ENCODE assay signal across 22 mouse cellular contexts in the genomic region with DNA sequence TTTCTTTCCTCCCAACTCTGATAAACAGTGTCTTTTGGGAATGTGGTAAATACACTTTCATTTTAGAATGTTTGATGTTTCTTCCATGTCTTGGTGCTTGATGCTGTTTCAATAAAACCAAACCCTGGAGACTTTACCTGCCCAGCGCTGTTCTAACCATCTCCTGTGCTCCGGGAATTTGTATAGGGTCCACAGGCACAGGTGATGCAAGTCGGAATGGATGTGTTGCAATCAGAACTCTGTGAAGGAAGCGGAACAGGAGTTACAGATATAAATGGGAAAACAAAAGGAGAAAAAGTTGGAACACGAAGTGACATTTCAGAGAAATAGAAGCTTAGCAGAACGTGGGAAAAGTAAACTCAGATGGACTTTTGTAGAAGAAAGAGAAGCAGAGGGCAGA.
A peak's percentile ranks its signal among the peaks of the same experiment; 100 is the strongest.
DNase-seq lines count a peak whose midpoint lies in the region; ATAC-seq and TF ChIP-seq lines count a peak whose summit lies in the region.
"Had no signal": no experiment of that assay in that cellular context is flagged by ENCODE, and none has a peak within 500 bp of the region (broad histone marks: within the 10 kb centered on the region; RNA-seq: fewer than 3 reads in every experiment).

No protein-coding gene starts in this region.

- intact Hi-C loops in heart, adult 2 months (cut with DNase I) = no loop called here

- H3K27me3 ChIP-seq in heart, postnatal 0 days (ENCODE audit: control insufficient read depth, insufficient read depth, low read length) = no peaks in the 10 kb centered on the region
- no peaks in the 10 kb centered on the region for H3K27me3 ChIP-seq in heart, adult 2 months (ENCODE audit: control insufficient read depth, insufficient read depth, low read length)
- H3K27me3 ChIP-seq in liver, embryonic 15.5 days = no peaks in the 10 kb centered on the region
- H3K27me3 ChIP-seq in liver, embryonic 11.5 days (replicated peaks; ENCODE audit: control insufficient read depth, insufficient read depth, low read length) = no peaks in the 10 kb centered on the region
- H3K27me3 ChIP-seq in lung, postnatal 0 days (replicated peaks; ENCODE audit: insufficient read depth, low read length) = no peaks in the 10 kb centered on the region
- no peaks in the 10 kb centered on the region for H3K27me3 ChIP-seq in stomach, postnatal 0 days (ENCODE audit: control insufficient read depth, insufficient read depth, low read length)
- H3K27me3 ChIP-seq: embryonic facial prominence, embryonic 13.5 days; heart, embryonic 13.5 days; hindbrain, embryonic 12.5 days; kidney, embryonic 15.5 days; limb, embryonic 12.5 days; megakaryocyte, embryonic 14.5 days; midbrain, embryonic 13.5 days had no signal

- H3K36me3 ChIP-seq in heart, postnatal 0 days (replicated peaks; ENCODE audit: control insufficient read depth, insufficient read depth, low read length) = no peaks in the 10 kb centered on the region
- no peaks in the 10 kb centered on the region for H3K36me3 ChIP-seq in heart, adult 2 months (ENCODE audit: control insufficient read depth, insufficient read depth, low read length)
- no peaks in the 10 kb centered on the region for H3K36me3 ChIP-seq in liver, embryonic 15.5 days (replicated peaks)
- no peaks in the 10 kb centered on the region for H3K36me3 ChIP-seq in liver, embryonic 11.5 days (ENCODE audit: control insufficient read depth, insufficient read depth, low read length)
- H3K36me3 ChIP-seq in lung, postnatal 0 days (ENCODE audit: insufficient read depth, low read length) = no peaks in the 10 kb centered on the region
- H3K36me3 ChIP-seq in stomach, postnatal 0 days (ENCODE audit: control insufficient read depth, insufficient read depth, low read length) = no peaks in the 10 kb centered on the region
- H3K36me3 ChIP-seq: embryonic facial prominence, embryonic 13.5 days; G1E; heart, embryonic 13.5 days; hindbrain, embryonic 12.5 days; kidney, embryonic 15.5 days; limb, embryonic 12.5 days; midbrain, embryonic 13.5 days had no signal

- TF ChIP-seq POLR2A in heart, adult 2 months (IDR thresholded peaks at IDR 0.05; ENCODE audit: insufficient read depth, low read depth, low read length) = no peak

- DNase-seq in heart, postnatal 0 days (ENCODE audit: low spot score) = no peak
- no peak for DNase-seq in heart, adult 2 months
- DNase-seq in liver, embryonic 11.5 days (ENCODE audit: low spot score) = no peak
- DNase-seq in lung, postnatal 0 days (ENCODE audit: low spot score) = no peak
- no peak for DNase-seq in lung, postnatal 10 days
- DNase-seq in stomach, postnatal 0 days (ENCODE audit: low spot score) = no peak
- DNase-seq in cerebellum, postnatal 36 days = no peak
- DNase-seq: kidney, adult 18-20 months; thymus, postnatal 14 days had no signal

- TF ChIP-seq EP300 in heart, postnatal 0 days (IDR thresholded peaks at IDR 0.05; ENCODE audit: low read depth) = no peak
- no peak for TF ChIP-seq EP300 in heart, adult 2 months (IDR thresholded peaks at IDR 0.05; ENCODE audit: insufficient read depth, low read depth, low read length)
- no peak for TF ChIP-seq EP300 in lung, postnatal 0 days (IDR thresholded peaks at IDR 0.05)
- no peak for TF ChIP-seq EP300 in stomach, postnatal 0 days (optimal IDR thresholded peaks at IDR 0.05)

- no peak for TF ChIP-seq CTCF in heart, postnatal 0 days (IDR thresholded peaks at IDR 0.05; ENCODE audit: low read depth)
- no peak for TF ChIP-seq CTCF in heart, adult 2 months (IDR thresholded peaks at IDR 0.05)
- TF ChIP-seq CTCF in lung, postnatal 0 days (IDR thresholded peaks at IDR 0.05) = no peak
- no peak for TF ChIP-seq CTCF in stomach, postnatal 0 days (IDR thresholded peaks at IDR 0.05; ENCODE audit: low read depth)

- H3K4me1 ChIP-seq in heart, postnatal 0 days (ENCODE audit: control insufficient read depth, insufficient read depth) = no peaks in the 10 kb centered on the region
- H3K4me1 ChIP-seq in heart, adult 2 months (ENCODE audit: control insufficient read depth, insufficient read depth, low read length) = peaks cover 3% of the 10 kb centered on the region; the same call in 1 of the 2 replicates
- H3K4me1 ChIP-seq in liver, embryonic 15.5 days (replicated peaks) = no peaks in the 10 kb centered on the region
- H3K4me1 ChIP-seq in liver, embryonic 11.5 days (replicated peaks; ENCODE audit: control insufficient read depth, insufficient read depth, low read length) = no peaks in the 10 kb centered on the region
- H3K4me1 ChIP-seq in lung, postnatal 0 days (ENCODE audit: insufficient read depth, low read depth, low read length) = no peaks in the 10 kb centered on the region; the same call in 1 of the 2 replicates
- H3K4me1 ChIP-seq in stomach, postnatal 0 days (replicated peaks; ENCODE audit: control insufficient read depth, insufficient read depth) = no peaks in the 10 kb centered on the region; the same call in none of the 2 replicates
- H3K4me1 ChIP-seq: hindbrain, embryonic 12.5 days; kidney, embryonic 15.5 days; limb, embryonic 12.5 days; megakaryocyte, embryonic 14.5 days; midbrain, embryonic 13.5 days had no signal

- H3K27ac ChIP-seq in heart, postnatal 0 days (ENCODE audit: low read depth) = no peak overlapping the region
- no peak overlapping the region for H3K27ac ChIP-seq in heart, adult 2 months
- no peak overlapping the region for H3K27ac ChIP-seq in liver, embryonic 15.5 days (replicated peaks)
- H3K27ac ChIP-seq in liver, embryonic 11.5 days (ENCODE audit: low read depth, low read length) = no peak overlapping the region
- H3K27ac ChIP-seq in lung, postnatal 0 days (ENCODE audit: low read length) = no peak overlapping the region
- H3K27ac ChIP-seq in stomach, postnatal 0 days (replicated peaks) = no peak overlapping the region
- H3K27ac ChIP-seq: embryonic facial prominence, embryonic 13.5 days; heart, embryonic 13.5 days; hindbrain, embryonic 12.5 days; hindbrain, postnatal 0 days; kidney, embryonic 15.5 days; left cerebral cortex, adult 2 months; limb, embryonic 12.5 days; midbrain, embryonic 13.5 days had no signal

- no peaks in the 10 kb centered on the region for H3K79me2 ChIP-seq in heart, adult 2 months (replicated peaks; ENCODE audit: control insufficient read depth, insufficient read depth, low read length)

- no peaks in the 10 kb centered on the region for H3K9me3 ChIP-seq in heart, postnatal 0 days (replicated peaks; ENCODE audit: control insufficient read depth, low read length)
- no peaks in the 10 kb centered on the region for H3K9me3 ChIP-seq in liver, embryonic 15.5 days (replicated peaks)
- H3K9me3 ChIP-seq in liver, embryonic 11.5 days (ENCODE audit: control insufficient read depth, low read length) = no peaks in the 10 kb centered on the region
- H3K9me3 ChIP-seq in lung, postnatal 0 days (ENCODE audit: low read length) = no peaks in the 10 kb centered on the region
- H3K9me3 ChIP-seq in stomach, postnatal 0 days (ENCODE audit: control insufficient read depth, low read length) = no peaks in the 10 kb centered on the region
- H3K9me3 ChIP-seq: embryonic facial prominence, embryonic 13.5 days; heart, embryonic 13.5 days; hindbrain, embryonic 12.5 days; kidney, embryonic 15.5 days; limb, embryonic 12.5 days; midbrain, embryonic 13.5 days had no signal

- H3K4me3 ChIP-seq in heart, postnatal 0 days (ENCODE audit: low read depth, low read length) = no peak overlapping the region
- H3K4me3 ChIP-seq in heart, adult 2 months = no peak overlapping the region
- H3K4me3 ChIP-seq in liver, embryonic 15.5 days (replicated peaks) = no peak overlapping the region
- no peak overlapping the region for H3K4me3 ChIP-seq in liver, embryonic 11.5 days (ENCODE audit: low read depth, low read length)
- no peak overlapping the region for H3K4me3 ChIP-seq in lung, postnatal 0 days (ENCODE audit: low read depth, low read length)
- no peak overlapping the region for H3K4me3 ChIP-seq in stomach, postnatal 0 days (ENCODE audit: low read depth, low read length)
- H3K4me3 ChIP-seq: embryonic facial prominence, embryonic 13.5 days; erythroblast, embryonic 14.5 days; heart, embryonic 13.5 days; hindbrain, embryonic 12.5 days; kidney, embryonic 15.5 days; left cerebral cortex, adult 2 months; limb, embryonic 12.5 days; megakaryocyte, embryonic 14.5 days; midbrain, embryonic 13.5 days had no signal

- no peak for ATAC-seq in heart, postnatal 0 days (ENCODE audit: insufficient read depth, low read depth)
- ATAC-seq in liver, embryonic 15.5 days (ENCODE audit: insufficient read depth) = no peak
- ATAC-seq in liver, embryonic 11.5 days (replicated peaks; ENCODE audit: low FRiP score) = no peak
- ATAC-seq in lung, postnatal 0 days = no peak
- ATAC-seq in stomach, postnatal 0 days (ENCODE audit: low FRiP score, low TSS enrichment) = no peak
- ATAC-seq: forebrain, embryonic 16.5 days; hindbrain, postnatal 0 days; midbrain, embryonic 13.5 days had no signal

- WGBS in heart, postnatal 0 days = 66% methylated on average over 6 of the region's 6 CpGs
- WGBS in heart, adult 2 months = 67% methylated on average over 6 of the region's 6 CpGs
- WGBS in liver, embryonic 15.5 days (ENCODE audit: insufficient replicate concordance) = 58% methylated on average over 6 of the region's 6 CpGs
- 84% methylated on average over 6 of the region's 6 CpGs for WGBS in liver, embryonic 11.5 days
- 60% methylated on average over 6 of the region's 6 CpGs for WGBS in lung, postnatal 0 days
- 43% methylated on average over 6 of the region's 6 CpGs for WGBS in stomach, postnatal 0 days

- no peak overlapping the region for H3K4me2 ChIP-seq in heart, postnatal 0 days (ENCODE audit: low read depth, low read length)
- 0 out of 2 replicates have a peak overlapping the region, but pooled peaks have one; percentile 10 for H3K4me2 ChIP-seq in liver, embryonic 15.5 days
- H3K4me2 ChIP-seq in liver, embryonic 11.5 days = no peak overlapping the region
- peak overlapping the region; percentile 14; the same call in 1 of the 2 replicates for H3K4me2 ChIP-seq in lung, postnatal 0 days (replicated peaks; ENCODE audit: low read depth, low read length)
- peak overlapping the region; percentile 41 for H3K4me2 ChIP-seq in stomach, postnatal 0 days (replicated peaks; ENCODE audit: low read depth)
- H3K4me2 ChIP-seq: embryonic facial prominence, embryonic 13.5 days; heart, embryonic 13.5 days; hindbrain, embryonic 12.5 days; kidney, embryonic 15.5 days; limb, embryonic 12.5 days; midbrain, embryonic 13.5 days had no signal

- H3K9ac ChIP-seq in heart, postnatal 0 days (replicated peaks; ENCODE audit: low read depth, low read length) = 0 out of 2 replicates have a peak overlapping the region, but pooled peaks have one; percentile 0
- no peak overlapping the region for H3K9ac ChIP-seq in heart, adult 2 months (ENCODE audit: low read depth, low read length)
- H3K9ac ChIP-seq in liver, embryonic 15.5 days = no peak overlapping the region
- no peak overlapping the region for H3K9ac ChIP-seq in liver, embryonic 11.5 days (ENCODE audit: low read depth, low read length)
- H3K9ac ChIP-seq in lung, postnatal 0 days (replicated peaks; ENCODE audit: low read depth) = no peak overlapping the region
- H3K9ac ChIP-seq in stomach, postnatal 0 days (ENCODE audit: low read length) = no peak overlapping the region
- H3K9ac ChIP-seq: embryonic facial prominence, embryonic 13.5 days; heart, embryonic 13.5 days; hindbrain, embryonic 12.5 days; kidney, embryonic 15.5 days; limb, embryonic 12.5 days; midbrain, embryonic 13.5 days had no signal

Comparison
In these comparisons a context has a peak if more than half of its experiments do, and no peak if none do; other contexts are left out.
1. H3K4me2 ChIP-seq: peak in liver, embryonic 15.5 days (single experiment), lung, postnatal 0 days (single experiment) and stomach, postnatal 0 days (single experiment); none in heart, postnatal 0 days (single experiment) and liver, embryonic 11.5 days (single experiment).